Mouse (Mus musculus) lung, postnatal 0 days (tissue): Measurements from ENCODE around the gene Fli1.

Experiments used
- CTCF ChIP-seq: IDR thresholded peaks from 2 replicates; pipeline ENCODE4 v1.5.1; 2016; ENCODE audit warnings: antibody characterized with exemption, mild to moderate bottlenecking
- EP300 ChIP-seq: IDR thresholded peaks from 2 replicates; pipeline ENCODE4 v1.6.1; 2016; ENCODE audit warnings: antibody characterized with exemption, mild to moderate bottlenecking, control low read depth

DNA sequence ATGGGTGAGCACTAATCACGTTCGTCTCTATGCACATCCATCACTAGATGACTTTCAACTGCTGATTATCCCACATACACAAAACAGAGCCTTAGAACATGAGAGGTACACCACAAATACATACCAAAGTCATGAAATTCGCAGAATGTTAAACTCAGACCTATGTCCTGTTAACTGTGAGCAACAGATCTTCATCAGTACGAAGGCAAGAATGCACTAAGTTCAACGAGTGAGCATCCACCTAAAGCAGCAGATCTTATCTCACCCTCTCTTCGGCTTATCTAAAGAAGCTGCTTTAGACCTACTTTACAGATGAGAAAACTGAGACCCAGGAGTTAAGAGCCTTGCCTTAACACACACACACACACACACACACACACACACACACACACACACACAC lies 5.0 kb downstream of the Fli1 start:
- no peak for TF ChIP-seq CTCF
- TF ChIP-seq EP300, result no peak
